Mouse (Mus musculus) heart, adult 18-20 months (tissue): ENCODE measurements around the gene Eea1. TPM values are rescaled to one million over a fixed set of nuclear protein-coding genes. Genes with fewer than 3 reads are reported as not detected.
A peak's percentile ranks its signal among the peaks of the same experiment; 100 is the strongest.
"Not testable (repeated sequence)": the region's sequence is repeated elsewhere in the genome, so short reads cannot be mapped to it uniquely, and the experiment has no call there.

Experiments
- DNase-seq, 2 experiments: peaks; one replicate each; pipeline ENCODE4 v3.0.0; 2021 to 2022; ENCODE audit warnings: mixed read lengths in 1 of 2
- total RNA-seq, 2 experiments: library from RNA; stranded (reverse); gene quantifications; 2 replicates each; pipeline ENCODE4 v1.2.3; 2021

Gene Eea1
- total RNA-seq, 2 experiments from 2014 or later, result 32.7 to 37.2 TPM

GRCm38 (mm10) chr10:96067347-96067746, 126.9 kb downstream of the Eea1 start:
- no peak for DNase-seq

GRCm38 (mm10) chr10:96074386-96074785, 133.9 kb downstream of the Eea1 start:
- DNase-seq, result no peak

GRCm38 (mm10) chr10:96075403-96075802, 135.0 kb downstream of the Eea1 start:
- no peak for DNase-seq

GRCm38 (mm10) chr10:96075880-96076279, 135.4 kb downstream of the Eea1 start:
- DNase-seq, result peak; percentile 22 to 24

- DNase-seq, result no peak
Measured at GRCm38 (mm10) chr10:96076461-96076860, 136.0 kb downstream of the Eea1 start.

- DNase-seq, result not testable (repeated sequence)
Measured at GRCm38 (mm10) chr10:96077480-96078066, 137.1 kb downstream of the Eea1 start.

GRCm38 (mm10) chr10:96079823-96080222, 139.4 kb downstream of the Eea1 start:
- no peak for DNase-seq

GRCm38 (mm10) chr10:96080440-96081381, 140.3 kb downstream of the Eea1 start:
- DNase-seq, result peak; percentile 16 to 41

DNA sequence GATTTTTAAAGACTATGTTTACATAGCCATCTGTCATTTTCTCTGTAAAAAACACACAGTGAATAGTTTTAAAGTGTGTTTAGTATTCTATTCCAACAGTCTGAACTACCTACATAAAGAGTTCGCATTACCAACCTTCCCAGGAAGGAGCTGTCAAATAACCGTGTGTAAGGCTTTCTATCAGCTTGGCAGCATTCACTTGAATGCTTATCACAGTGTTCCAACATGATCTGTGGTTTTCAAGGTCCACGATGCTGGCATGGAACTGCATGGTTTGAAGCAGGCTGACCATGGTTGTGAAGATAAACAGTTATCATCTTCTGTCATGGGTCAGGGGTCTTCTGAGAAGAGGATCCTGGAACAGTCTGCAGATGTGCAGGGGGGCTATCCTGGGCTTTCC, 141.8 kb downstream of the Eea1 start:
- no peak for DNase-seq

DNA sequence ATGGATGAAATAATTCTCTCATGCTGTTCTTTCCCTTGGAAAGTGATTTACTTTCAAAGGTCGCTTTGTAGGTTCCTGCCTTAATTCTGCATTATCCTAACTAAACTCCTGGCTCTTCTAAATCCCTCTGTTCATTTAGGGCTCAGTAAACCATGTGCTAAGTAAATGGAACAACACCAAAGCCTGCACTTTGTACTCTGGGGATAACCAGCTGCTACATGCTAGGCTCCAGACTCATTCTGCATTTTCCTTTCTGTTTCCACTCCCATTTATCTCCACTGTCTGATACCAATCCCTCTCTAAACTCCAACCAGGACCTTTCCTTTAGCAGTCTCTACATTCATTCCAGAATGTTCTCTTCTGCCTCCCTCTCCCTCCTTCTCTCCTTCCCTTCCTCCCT, 149.3 kb downstream of the Eea1 start:
- no peak for DNase-seq

- DNase-seq, result no peak
Measured at GRCm38 (mm10) chr10:96090388-96090787, 149.9 kb downstream of the Eea1 start.

- no peak for DNase-seq
Measured at GRCm38 (mm10) chr10:96093890-96094531, 153.6 kb downstream of the Eea1 start.

- DNase-seq, result no peak
Measured at GRCm38 (mm10) chr10:96094559-96094958, 154.1 kb downstream of the Eea1 start.

Other genes starting within 250 kb of the Eea1 start
- gene Gm33543, start 97.7 kb upstream of the Eea1 start, total RNA-seq, result 1 to 10 TPM; 1.8 to 5.9 TPM
- not detected for gene Gm5426, start 196.0 kb downstream of the Eea1 start, total RNA-seq